Mouse (Mus musculus): ENCODE data around the gene Aplnr. TPM values are rescaled to one million over a fixed set of nuclear protein-coding genes. Genes with fewer than 3 reads are reported as not detected.

Gene Aplnr
- 17.1 and 24.1 TPM in 2 replicates for polyA plus RNA-seq (2012; rRNA removed)

GRCm38 (mm10) chr2:85136089-85136488 is at the start of gene Aplnr:
Gene Aplnr (plus strand): TSS chr2:85136225.

Other genes starting within 250 kb of the Aplnr start
- gene Rtn4rl2, start 249.5 kb upstream of the Aplnr start, polyA plus RNA-seq (2012; rRNA removed) = 17.6 and 21.9 TPM in 2 replicates
- gene Slc43a3, start 199.6 kb upstream of the Aplnr start, polyA plus RNA-seq (2012; rRNA removed) = 10.4 and 20.1 TPM in 2 replicates
- 0.26 and 0.45 TPM in 2 replicates for gene Prg2, start 155.8 kb upstream of the Aplnr start, polyA plus RNA-seq (2012; rRNA removed)
- 0.15 TPM in 1 of 2 replicates, not detected in the other for gene Prg3, start 148.0 kb upstream of the Aplnr start, polyA plus RNA-seq (2012; rRNA removed)
- 230 and 252 TPM in 2 replicates for gene Ssrp1, start 99.0 kb upstream of the Aplnr start, polyA plus RNA-seq (2012; rRNA removed)
- 4.0 and 14.1 TPM in 2 replicates for gene P2rx3, start 98.8 kb upstream of the Aplnr start, polyA plus RNA-seq (2012; rRNA removed)
- 42.6 and 54.2 TPM in 2 replicates for gene Tnks1bp1, start 88.2 kb upstream of the Aplnr start, polyA plus RNA-seq (2012; rRNA removed)
- 12.2 and 13.5 TPM in 2 replicates for gene Lrrc55, start 61.0 kb downstream of the Aplnr start, polyA plus RNA-seq (2012; rRNA removed)
- gene Olfr987, start 203.1 kb downstream of the Aplnr start, polyA plus RNA-seq (2012; rRNA removed) = not detected in 2 replicates
- not detected in 2 replicates for gene Olfr988, start 227.0 kb downstream of the Aplnr start, polyA plus RNA-seq (2012; rRNA removed)